Mouse (Mus musculus) spleen, postnatal 14 days (tissue): ENCODE measurements around the gene Fastkd3.

Experiments used
- DNase-seq, 2 experiments: peaks; one replicate each; pipeline ENCODE4 v3.0.0; 2021 to 2022; ENCODE audit warnings: low spot score in 2 of 2

Gene Fastkd3

DNA sequence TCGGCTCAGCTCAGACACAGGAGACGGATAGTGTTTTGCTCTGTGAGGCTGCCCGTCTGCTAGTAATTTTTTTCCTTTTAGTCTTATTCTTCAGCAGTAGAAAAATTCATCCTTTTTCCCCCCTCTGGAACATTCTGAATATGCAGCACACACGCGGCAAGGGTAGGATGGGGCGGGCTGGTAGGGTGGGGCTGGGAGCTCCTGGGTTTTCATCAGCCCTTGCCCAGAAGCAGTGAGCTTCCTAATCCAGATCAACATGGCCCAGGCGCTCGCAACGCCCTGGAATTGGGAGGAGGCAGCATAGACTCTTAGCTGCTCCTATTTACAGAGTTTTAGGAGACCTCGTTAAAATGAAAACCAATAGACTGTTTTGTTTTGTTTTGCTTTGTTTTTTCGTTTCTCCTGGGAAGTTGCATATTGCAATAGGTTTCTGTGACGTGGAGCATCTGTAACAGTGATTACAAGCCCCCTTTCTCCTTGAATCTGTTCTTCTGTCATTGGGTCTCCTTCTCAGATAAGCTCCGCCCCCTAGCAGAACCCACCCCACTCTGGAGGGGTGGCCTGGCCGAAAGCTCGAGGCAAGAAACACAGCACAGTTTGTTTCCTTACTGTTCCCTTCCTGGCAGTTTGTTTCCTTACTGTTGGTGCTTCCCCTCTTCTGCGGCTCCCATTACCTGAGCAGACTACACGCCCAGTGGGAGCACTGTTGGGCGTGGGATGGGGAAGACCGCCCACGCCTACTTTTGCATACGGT, 25.8 kb downstream of the Fastkd3 start:
- DNase-seq = no peak

DNA sequence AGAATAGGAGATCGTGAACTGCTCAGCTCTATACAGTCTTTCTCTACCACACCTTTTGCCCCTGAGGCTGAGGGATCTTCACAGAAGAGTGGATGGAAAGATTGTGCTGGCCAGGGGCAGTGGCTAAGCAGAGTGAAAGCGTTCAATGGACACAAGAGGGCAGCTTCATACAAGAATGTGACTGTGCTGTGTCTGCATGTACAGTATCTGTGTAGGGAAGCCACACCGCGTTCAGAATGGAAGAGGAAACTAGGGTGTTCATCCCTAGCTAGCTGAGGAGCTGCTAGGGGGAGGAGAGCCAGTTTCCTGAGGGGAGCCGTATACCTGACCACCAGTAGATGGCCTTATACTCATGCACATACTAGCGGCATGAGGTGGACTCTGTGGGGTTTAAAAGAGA, 40.8 kb downstream of the Fastkd3 start:
- no peak for DNase-seq

DNA sequence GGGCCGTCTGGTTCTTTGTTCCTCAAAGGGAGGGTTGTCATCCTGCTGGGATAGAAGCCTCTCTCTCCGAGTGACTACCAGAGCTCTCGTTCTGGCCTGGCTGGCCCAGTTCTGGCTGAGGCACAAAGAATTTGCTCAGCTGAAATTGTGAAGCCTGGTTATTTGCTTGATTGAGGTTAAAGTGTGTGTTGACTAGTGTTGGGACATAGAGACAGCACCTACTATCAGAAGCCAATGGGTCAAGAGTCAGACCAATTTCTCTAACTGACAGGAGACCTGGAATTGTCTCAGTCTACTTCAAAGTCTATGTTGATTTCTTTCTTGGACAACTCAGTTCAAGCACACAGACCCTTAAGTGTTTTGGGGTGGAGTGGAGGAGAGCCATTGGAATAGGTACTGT, 45.0 kb downstream of the Fastkd3 start:
- no peak for DNase-seq
